Mouse (Mus musculus): ENCODE results near the gene Gga3.
A peak's percentile ranks its signal among the peaks of the same experiment; 100 is the strongest.

Gene Gga3

GRCm38 (mm10) chr11:115555717-115556116, 48.1 kb downstream of the Gga3 start:
- DNase-seq = no peak

- DNase-seq = no peak
Measured at GRCm38 (mm10) chr11:115552783-115553182, 51.1 kb downstream of the Gga3 start.

- no peak for DNase-seq
Measured at GRCm38 (mm10) chr11:115543571-115543970, 60.3 kb downstream of the Gga3 start.

- DNase-seq = no peak
Measured at GRCm38 (mm10) chr11:115538045-115538444, 65.8 kb downstream of the Gga3 start.

- no peak for DNase-seq
Measured at GRCm38 (mm10) chr11:115536856-115537568, 66.8 kb downstream of the Gga3 start.

GRCm38 (mm10) chr11:115536038-115536681, 67.7 kb downstream of the Gga3 start, which contains the start of gene Sumo2:
Sumo2 (minus strand) TSS chr11:115536276.
- DNase-seq = peak; percentile 99

- peak; percentile 78 for DNase-seq
Measured at GRCm38 (mm10) chr11:115535401-115536037, 68.3 kb downstream of the Gga3 start.

- DNase-seq = no peak
Measured at GRCm38 (mm10) chr11:115534759-115535371, 69.0 kb downstream of the Gga3 start.

All from lung, postnatal 10 days (tissue).